Mouse (Mus musculus) CH12.LX (cell line): ENCODE measurements around the gene Sec31a. TPM values are rescaled to one million over a fixed set of nuclear protein-coding genes. Genes with fewer than 3 reads are reported as not detected.

Experiments
- DNase-seq: peaks from one replicate; pipeline ENCODE4 v3.0.0-alpha.2; 2013; ENCODE audit errors: extremely low read depth
- H3K27ac ChIP-seq: 2 replicates; pipeline ENCODE4 v1.5.1; 2012; ENCODE audit warnings: low read depth, mild to moderate bottlenecking, control low read depth, moderate library complexity; ENCODE audit not compliant: insufficient read depth
- H3K27me3 ChIP-seq: replicated peaks from 2 replicates; pipeline ENCODE3; 2012; ENCODE audit warnings: inconsistent platforms
- H3K36me3 ChIP-seq, 2 experiments: replicated peaks in 1 of 2; 2 replicates each; pipeline versions ENCODE3 to v1.6.1; 2012; ENCODE audit warnings: inconsistent platforms in 1 of 2, low read length in 1 of 2, mild to moderate bottlenecking in 1 of 2, mixed read lengths in 1 of 2, moderate library complexity in 1 of 2; ENCODE audit not compliant: control insufficient read depth in 1 of 2, insufficient read depth in 1 of 2
- H3K4me1 ChIP-seq, 2 experiments: 2 replicates each; pipeline ENCODE4 v1.6.1; 2012; ENCODE audit warnings: inconsistent platforms in 1 of 2, moderate library complexity in 1 of 2; ENCODE audit not compliant: insufficient read depth in 2 of 2, control insufficient read depth in 1 of 2
- H3K4me2 ChIP-seq: 2 replicates; pipeline ENCODE4 v1.6.1; 2012; ENCODE audit warnings: low read depth, mild to moderate bottlenecking, control low read depth; ENCODE audit not compliant: poor library complexity, insufficient read depth, severe bottlenecking
- H3K4me3 ChIP-seq, 3 experiments: fragments of 150-350 bp in 1 of 3; sonication (generic) in 1 of 3; replicated peaks in 1 of 3; 2 replicates each; pipeline versions ENCODE3 to v1.5.1; 2011 to 2012; ENCODE audit warnings: low read depth in 2 of 3, low read length in 2 of 3, mild to moderate bottlenecking in 2 of 3, moderate library complexity in 2 of 3, control low read depth in 1 of 3, improper control_type of control experiment in 1 of 3, inconsistent platforms in 1 of 3, mixed read lengths in 1 of 3; ENCODE audit not compliant: poor library complexity in 1 of 3
- H3K79me2 ChIP-seq: replicated peaks from 2 replicates; pipeline ENCODE4 v1.6.1; 2012; ENCODE audit warnings: mild to moderate bottlenecking, moderate library complexity; ENCODE audit not compliant: control insufficient read depth, poor library complexity, insufficient read depth, severe bottlenecking; ENCODE audit errors: extremely low read depth
- H3K9ac ChIP-seq: 2 replicates; pipeline ENCODE4 v1.6.1; 2012; ENCODE audit warnings: low read depth, mild to moderate bottlenecking, control low read depth, moderate library complexity; ENCODE audit not compliant: insufficient read depth
- H3K9me3 ChIP-seq: replicated peaks from 2 replicates; pipeline ENCODE3; 2012; ENCODE audit warnings: low read length, inconsistent platforms, mixed read lengths
- BHLHE40 ChIP-seq: IDR thresholded peaks from 2 replicates; pipeline ENCODE4 v1.6.1; 2011; ENCODE audit warnings: mild to moderate bottlenecking, low read depth, low read length, improper control_type of control experiment
- CHD1 ChIP-seq: IDR thresholded peaks from 2 replicates; pipeline ENCODE4 v1.6.1; 2012; ENCODE audit warnings: low read depth, low read length, improper control_type of control experiment, inconsistent platforms
- CHD2 ChIP-seq: IDR thresholded peaks from 2 replicates; pipeline ENCODE4 v1.6.1; 2011; ENCODE audit warnings: low read length, improper control_type of control experiment
- CTCF ChIP-seq, 2 experiments: IDR thresholded peaks in 1 of 2; conservative IDR thresholded peaks in 1 of 2; 2 replicates each; pipeline ENCODE4 v1.5.1; 2011 to 2012; ENCODE audit warnings: low read depth in 2 of 2, low read length in 2 of 2, improper control_type of control experiment in 1 of 2, inconsistent platforms in 1 of 2, mild to moderate bottlenecking in 1 of 2, moderate library complexity in 1 of 2
- E2F4 ChIP-seq: IDR thresholded peaks from 2 replicates; pipeline ENCODE4 v1.6.1; 2011; ENCODE audit warnings: low read depth, low read length, improper control_type of control experiment; ENCODE audit not compliant: insufficient replicate concordance
- ELF1 ChIP-seq: IDR thresholded peaks from 2 replicates; pipeline ENCODE4 v1.6.1; 2014; ENCODE audit warnings: low read depth, mild to moderate bottlenecking, inconsistent platforms, low read length, improper control_type of control experiment
- EP300 ChIP-seq: IDR thresholded peaks from 2 replicates; pipeline ENCODE4 v1.6.1; 2011; ENCODE audit warnings: low read length, improper control_type of control experiment
- ETS1 ChIP-seq: conservative IDR thresholded peaks from 2 replicates; pipeline ENCODE4 v1.6.1; 2012; ENCODE audit warnings: low read depth, mild to moderate bottlenecking, inconsistent platforms, low read length, improper control_type of control experiment, moderate library complexity
- GABPA ChIP-seq: IDR thresholded peaks from 2 replicates; pipeline ENCODE4 v1.6.1; 2012; ENCODE audit warnings: low read depth, low read length, improper control_type of control experiment, inconsistent platforms; ENCODE audit not compliant: insufficient replicate concordance
- HCFC1 ChIP-seq: IDR thresholded peaks from 2 replicates; pipeline ENCODE4 v1.6.1; 2012; ENCODE audit warnings: low read depth, mild to moderate bottlenecking, inconsistent platforms, low read length, improper control_type of control experiment
- IRF4 ChIP-seq: IDR thresholded peaks from 2 replicates; pipeline ENCODE4 v1.6.1; 2014; ENCODE audit warnings: low read depth, mild to moderate bottlenecking, inconsistent platforms, low read length, improper control_type of control experiment
- JUN ChIP-seq: IDR thresholded peaks from 2 replicates; pipeline ENCODE4 v1.6.1; 2011; ENCODE audit warnings: low read depth, mild to moderate bottlenecking, low read length, improper control_type of control experiment, moderate library complexity; ENCODE audit not compliant: insufficient read depth
- JUND ChIP-seq: conservative IDR thresholded peaks from 2 replicates; pipeline ENCODE4 v1.6.1; 2011; ENCODE audit warnings: low read depth, low read length, improper control_type of control experiment
- KAT2A ChIP-seq: IDR thresholded peaks from 2 replicates; pipeline ENCODE4 v1.6.1; 2012; ENCODE audit warnings: low read length, improper control_type of control experiment, inconsistent platforms; ENCODE audit not compliant: insufficient replicate concordance
- MAFK ChIP-seq: IDR thresholded peaks from 2 replicates; pipeline ENCODE4 v1.6.1; 2011; ENCODE audit warnings: low read length, improper control_type of control experiment; ENCODE audit not compliant: insufficient replicate concordance
- MAX ChIP-seq: IDR thresholded peaks from 2 replicates; pipeline ENCODE4 v1.6.1; 2011; ENCODE audit warnings: low read length, improper control_type of control experiment
- MAZ ChIP-seq: IDR thresholded peaks from 2 replicates; pipeline ENCODE4 v1.6.1; 2012; ENCODE audit warnings: low read depth, mild to moderate bottlenecking, inconsistent platforms, low read length, improper control_type of control experiment, moderate library complexity
- MEF2A ChIP-seq: IDR thresholded peaks from 2 replicates; pipeline ENCODE4 v1.6.1; 2014; ENCODE audit warnings: low read depth, mild to moderate bottlenecking, inconsistent platforms, low read length, improper control_type of control experiment, borderline replicate concordance
- MXI1 ChIP-seq: IDR thresholded peaks from 2 replicates; pipeline ENCODE4 v1.6.1; 2011; ENCODE audit warnings: mild to moderate bottlenecking, low read depth, low read length, improper control_type of control experiment
- MYC ChIP-seq: IDR thresholded peaks from 2 replicates; pipeline ENCODE4 v1.6.1; 2011; ENCODE audit warnings: low read depth, mild to moderate bottlenecking, improper control_type of control experiment, low read length
- NELFE ChIP-seq: IDR thresholded peaks from 2 replicates; pipeline ENCODE4 v1.6.1; 2011; ENCODE audit warnings: low read depth, low read length, improper control_type of control experiment
- NRF1 ChIP-seq: IDR thresholded peaks from 2 replicates; pipeline ENCODE4 v1.6.1; 2014; ENCODE audit warnings: low read depth, mild to moderate bottlenecking, inconsistent platforms, low read length, improper control_type of control experiment, moderate library complexity
- PAX5 ChIP-seq: IDR thresholded peaks from 2 replicates; pipeline ENCODE4 v1.6.1; 2012; ENCODE audit warnings: low read length, inconsistent platforms, mixed read lengths
- POLR2A ChIP-seq: IDR thresholded peaks from 2 replicates; pipeline ENCODE4 v1.6.1; 2011; ENCODE audit warnings: low read depth, mild to moderate bottlenecking, improper control_type of control experiment, low read length
- POLR2AphosphoS2 ChIP-seq: IDR thresholded peaks from 2 replicates; pipeline ENCODE4 v1.6.1; 2011; ENCODE audit warnings: low read depth, low read length, improper control_type of control experiment
- RAD21 ChIP-seq: IDR thresholded peaks from 2 replicates; pipeline ENCODE4 v1.6.1; 2011; ENCODE audit warnings: low read depth, mild to moderate bottlenecking, low read length, improper control_type of control experiment, moderate library complexity
- RCOR1 ChIP-seq: conservative IDR thresholded peaks from 2 replicates; pipeline ENCODE4 v1.6.1; 2012; ENCODE audit warnings: low read depth, mild to moderate bottlenecking, inconsistent platforms, low read length, improper control_type of control experiment
- SIN3A ChIP-seq: IDR thresholded peaks from 2 replicates; pipeline ENCODE4 v1.6.1; 2012; ENCODE audit warnings: low read length, improper control_type of control experiment, inconsistent platforms
- SMC3 ChIP-seq: IDR thresholded peaks from 2 replicates; pipeline ENCODE4 v1.6.1; 2011; ENCODE audit warnings: low read depth, low read length, improper control_type of control experiment
- TBP ChIP-seq: conservative IDR thresholded peaks from 2 replicates; pipeline ENCODE4 v1.6.1; 2011; ENCODE audit warnings: low read depth, low read length, improper control_type of control experiment
- TCF12 ChIP-seq: IDR thresholded peaks from 2 replicates; pipeline ENCODE4 v1.6.1; 2014; ENCODE audit warnings: low read depth, mild to moderate bottlenecking, inconsistent platforms, low read length, improper control_type of control experiment
- UBTF ChIP-seq: IDR thresholded peaks from 2 replicates; pipeline ENCODE4 v1.6.1; 2012; ENCODE audit warnings: low read depth, mild to moderate bottlenecking, inconsistent platforms, low read length, improper control_type of control experiment, moderate library complexity
- USF1 ChIP-seq: IDR thresholded peaks from 2 replicates; pipeline ENCODE4 v1.6.1; 2014; ENCODE audit warnings: low read depth, mild to moderate bottlenecking, inconsistent platforms, low read length, improper control_type of control experiment
- USF2 ChIP-seq: conservative IDR thresholded peaks from 2 replicates; pipeline ENCODE4 v1.6.1; 2011; ENCODE audit warnings: low read depth, low read length, improper control_type of control experiment
- ZC3H11A ChIP-seq: IDR thresholded peaks from 2 replicates; pipeline ENCODE4 v1.6.1; 2012; ENCODE audit warnings: low read depth, mild to moderate bottlenecking, inconsistent platforms, low read length, improper control_type of control experiment
- ZKSCAN1 ChIP-seq: IDR thresholded peaks from 2 replicates; pipeline ENCODE4 v1.6.1; 2012; ENCODE audit warnings: low read depth, inconsistent platforms, low read length, improper control_type of control experiment, borderline replicate concordance
- ZMIZ1 ChIP-seq: IDR thresholded peaks from 2 replicates; pipeline ENCODE4 v1.6.1; 2012; ENCODE audit warnings: low read depth, mild to moderate bottlenecking, inconsistent platforms, low read length, improper control_type of control experiment
- ZNF384 ChIP-seq: IDR thresholded peaks from 2 replicates; pipeline ENCODE4 v1.6.1; 2012; ENCODE audit warnings: low read depth, low read length, improper control_type of control experiment, inconsistent platforms
- dilution Hi-C: fragments of 300-500 bp; cut with MboI; formaldehyde crosslinking; loops from 2 replicates; pipeline ENCODE4 v1.14.3; 2020; ENCODE audit warnings: low sequenced_read_pairs; ENCODE audit not compliant: extremely low pct_unique_long_range_greater_than_20kb, extremely low pct_ligation_motif_present
- in situ Hi-C: fragments of 300-500 bp; cut with MboI; formaldehyde crosslinking; loops from 3 replicates; pipeline ENCODE4 v1.14.3; 2019; ENCODE audit warnings: low sequenced_read_pairs, low pct_ligation_motif_present, low pct_unique_long_range_greater_than_20kb, mixed read lengths
- polyA plus RNA-seq: library from polyadenylated mRNA; unstranded; fragments of >175 nt; gene quantifications from 2 replicates; pipeline ENCODE4 v1.2.1, GENCODE M21; 2012; ENCODE audit warnings: low read depth; ENCODE audit not compliant: insufficient read length
- total RNA-seq, 2 experiments: library from RNA; depleted of rRNA; stranded (reverse); fragments of 300-350 nt in 1 of 2; fragments of >200 nt in 1 of 2; gene quantifications; 2 replicates each; pipeline ENCODE4 v1.2.3; 2012 to 2014

Gene Sec31a
- total and polyA plus RNA-seq, 3 experiments, result 48.5 to 161 (median 52.2) TPM

DNA sequence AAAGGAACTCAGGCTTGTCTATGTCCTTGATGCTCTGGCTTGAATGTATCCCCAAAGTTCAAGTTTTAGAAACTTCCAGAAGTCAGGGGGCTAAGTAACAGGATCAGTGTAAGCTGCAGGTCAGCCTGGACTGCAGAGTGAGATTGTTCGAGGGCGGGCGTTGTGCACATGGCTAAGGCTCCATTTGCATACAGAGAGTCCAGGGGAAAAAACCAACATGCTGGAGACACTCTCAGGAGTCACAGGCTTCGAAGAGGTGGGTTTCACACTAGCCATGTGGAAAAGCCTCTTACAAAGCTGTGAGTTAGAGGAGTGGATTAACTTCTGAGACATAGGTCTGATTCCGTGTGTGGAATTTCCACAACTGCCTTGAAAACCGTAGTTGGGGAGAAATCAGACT lies 73.6 kb downstream of the Sec31a start:
- dilution Hi-C loops (no loop called here), in situ Hi-C loops (no loop called here)
- Histone ChIP-seq H3K4me2 (no peak overlapping the region; the same call in 1 of the 2 replicates), H3K4me1 (peaks cover 21 to 33% of the 10 kb centered on the region in 2 experiments), H3K9me3 (no peaks in the 10 kb centered on the region), H3K79me2 (no peaks in the 10 kb centered on the region), H3K27ac (no peak overlapping the region), H3K9ac (no peak overlapping the region), H3K4me3 (no peak overlapping the region), H3K27me3 (peaks cover 1% of the 10 kb centered on the region), H3K36me3 (no peaks in the 10 kb centered on the region)
- TF ChIP-seq MEF2A, result no peak
- no peak for TF ChIP-seq TBP
- TF ChIP-seq BHLHE40, result peak; percentile 58; the same call in 1 of the 2 replicates
- TF ChIP-seq POLR2A, result no peak
- TF ChIP-seq IRF4, result peak; percentile 32; the same call in 1 of the 2 replicates
- no peak for TF ChIP-seq USF2
- no peak for TF ChIP-seq ZMIZ1
- no peak for TF ChIP-seq TCF12
- TF ChIP-seq ETS1, result no peak
- no peak for TF ChIP-seq ZKSCAN1
- peak; percentile 95 for TF ChIP-seq MAX
- TF ChIP-seq POLR2AphosphoS2, result no peak
- no peak for TF ChIP-seq CHD1
- TF ChIP-seq SIN3A, result no peak
- TF ChIP-seq RAD21, result no peak
- no peak for TF ChIP-seq E2F4
- TF ChIP-seq KAT2A, result no peak
- TF ChIP-seq RCOR1, result no peak
- TF ChIP-seq SMC3, result no peak
- TF ChIP-seq MXI1, result no peak
- TF ChIP-seq NRF1, result no peak
- no peak for TF ChIP-seq PAX5
- no peak for TF ChIP-seq ELF1
- TF ChIP-seq JUN, result no peak
- 0 out of 2 replicates have a peak, but pooled peaks have one; percentile 28 for TF ChIP-seq EP300
- TF ChIP-seq ZC3H11A, result no peak
- TF ChIP-seq ZNF384, result no peak
- no peak for TF ChIP-seq UBTF
- no peak for TF ChIP-seq USF1
- TF ChIP-seq MAFK, result no peak
- no peak for TF ChIP-seq MAZ
- no peak for TF ChIP-seq GABPA
- TF ChIP-seq NELFE, result no peak
- TF ChIP-seq HCFC1, result no peak
- no peak for TF ChIP-seq JUND
- TF ChIP-seq CTCF (conservative IDR thresholded peaks at IDR 0.05 in 1 of 2, IDR thresholded peaks at IDR 0.05 in 1 of 2; ENCODE audit: low read depth in 2 of 2, low read length in 2 of 2), result no peak
- peak; percentile 88 for TF ChIP-seq MYC
- TF ChIP-seq CHD2, result no peak
- DNase-seq, result no peak
